Mouse (Mus musculus): ENCODE data around the gene Gm21650. TPM values are rescaled to one million over a fixed set of nuclear protein-coding genes. Genes with fewer than 3 reads are reported as not detected.
"Not testable (repeated sequence)": the region's sequence is repeated elsewhere in the genome, so short reads cannot be mapped to it uniquely, and the experiment has no call there.

Gm21650 gene
- not detected in 2 replicates for polyA plus RNA-seq (2015; fragmentation: Nextera tagmentation; extraction: Ambion mirVana)

GRCm38 (mm10) chrY:77692508-77692907, at the start of gene Gm21650:
Gene Gm21650 (plus strand): TSS chrY:77692808.
- H3K27ac ChIP-seq; H3K36me3 ChIP-seq; H3K4me3 ChIP-seq (replicated peaks); H3K9ac ChIP-seq; H3K4me2 ChIP-seq; ATAC-seq (replicated peaks; ENCODE audit: low FRiP score); H3K27me3 ChIP-seq; H3K4me1 ChIP-seq; H3K9me3 ChIP-seq (replicated peaks): not testable (repeated sequence)
- WGBS = no CpG with 5 or more reads among the region's 6 CpGs

Measured in kidney, embryonic 15.5 days (tissue).